Mouse (Mus musculus) forebrain, postnatal 0 days (tissue): ENCODE data around the gene Wdr11. TPM values are rescaled to one million over a fixed set of nuclear protein-coding genes. Genes with fewer than 3 reads are reported as not detected.

Source experiments
- ATAC-seq: fragments of 200-750 bp; cut with Nextera tagmentation; 2 replicates; pipeline ENCODE4 v1.8.0; 2017; ENCODE audit warnings: mild to moderate bottlenecking, moderate library complexity
- DNase-seq: peaks from one replicate; pipeline ENCODE4 v3.0.0-alpha.2; 2015
- H3K27ac ChIP-seq: fragments of 300-500 bp; sonication (generic); 2 replicates; pipeline ENCODE4 v1.5.1; 2014; ENCODE audit warnings: low read depth, mild to moderate bottlenecking, antibody characterized with exemption, low read length, moderate library complexity, mixed read lengths
- H3K27me3 ChIP-seq: fragments of 300-500 bp; sonication (generic); 2 replicates; pipeline ENCODE4 v1.6.1; 2014; ENCODE audit warnings: mild to moderate bottlenecking, low read length, mixed read lengths; ENCODE audit not compliant: insufficient read depth
- H3K36me3 ChIP-seq: fragments of 300-500 bp; sonication (generic); 2 replicates; pipeline ENCODE4 v1.6.1; 2014; ENCODE audit warnings: mild to moderate bottlenecking, moderate library complexity; ENCODE audit not compliant: insufficient read depth
- H3K4me1 ChIP-seq: fragments of 300-500 bp; sonication (generic); 2 replicates; pipeline ENCODE4 v1.6.1; 2014; ENCODE audit warnings: antibody characterized with exemption; ENCODE audit not compliant: insufficient read depth
- H3K4me2 ChIP-seq: fragments of 300-500 bp; sonication (generic); 2 replicates; pipeline ENCODE4 v1.6.1; 2014; ENCODE audit warnings: low read depth, mild to moderate bottlenecking, moderate library complexity
- H3K4me3 ChIP-seq: fragments of 300-500 bp; sonication (generic); 2 replicates; pipeline ENCODE4 v1.5.1; 2014; ENCODE audit warnings: low read depth, low read length, mixed read lengths
- H3K9ac ChIP-seq: fragments of 300-500 bp; sonication (generic); 2 replicates; pipeline ENCODE4 v1.6.1; 2014; ENCODE audit warnings: mild to moderate bottlenecking
- H3K9me3 ChIP-seq: fragments of 300-500 bp; sonication (generic); 2 replicates; pipeline ENCODE4 v1.6.1; 2016; ENCODE audit warnings: low read length
- CTCF ChIP-seq: sonication (generic); IDR thresholded peaks from 2 replicates; pipeline ENCODE4 v1.5.1; 2016; ENCODE audit warnings: antibody characterized with exemption, control low read depth, low read depth
- WGBS: fragments of 180-500 bp; shearing (Covaris S2); extraction: QIAGEN DNeasy Blood & Tissue Kit; methylation state at CpG from one replicate; pipeline ENCODE4 v1.1.7; 2014; 5-methylcytosine and 5-hydroxymethylcytosine counted together
- polyA plus RNA-seq: library from polyadenylated mRNA; unstranded; fragments of >200 nt; fragmentation: Nextera tagmentation; extraction: Ambion mirVana; gene quantifications from 2 replicates; pipeline ENCODE4 v1.2.1, GENCODE M21; 2015
- total RNA-seq: library from RNA; depleted of rRNA; stranded (reverse); fragments of >200 nt; gene quantifications from 2 replicates; pipeline ENCODE4 v1.2.3, GENCODE M21; 2014

The Wdr11 gene
- total and polyA plus RNA-seq, 2 experiments from 2014 or later: 29.5 to 42.6 TPM

DNA sequence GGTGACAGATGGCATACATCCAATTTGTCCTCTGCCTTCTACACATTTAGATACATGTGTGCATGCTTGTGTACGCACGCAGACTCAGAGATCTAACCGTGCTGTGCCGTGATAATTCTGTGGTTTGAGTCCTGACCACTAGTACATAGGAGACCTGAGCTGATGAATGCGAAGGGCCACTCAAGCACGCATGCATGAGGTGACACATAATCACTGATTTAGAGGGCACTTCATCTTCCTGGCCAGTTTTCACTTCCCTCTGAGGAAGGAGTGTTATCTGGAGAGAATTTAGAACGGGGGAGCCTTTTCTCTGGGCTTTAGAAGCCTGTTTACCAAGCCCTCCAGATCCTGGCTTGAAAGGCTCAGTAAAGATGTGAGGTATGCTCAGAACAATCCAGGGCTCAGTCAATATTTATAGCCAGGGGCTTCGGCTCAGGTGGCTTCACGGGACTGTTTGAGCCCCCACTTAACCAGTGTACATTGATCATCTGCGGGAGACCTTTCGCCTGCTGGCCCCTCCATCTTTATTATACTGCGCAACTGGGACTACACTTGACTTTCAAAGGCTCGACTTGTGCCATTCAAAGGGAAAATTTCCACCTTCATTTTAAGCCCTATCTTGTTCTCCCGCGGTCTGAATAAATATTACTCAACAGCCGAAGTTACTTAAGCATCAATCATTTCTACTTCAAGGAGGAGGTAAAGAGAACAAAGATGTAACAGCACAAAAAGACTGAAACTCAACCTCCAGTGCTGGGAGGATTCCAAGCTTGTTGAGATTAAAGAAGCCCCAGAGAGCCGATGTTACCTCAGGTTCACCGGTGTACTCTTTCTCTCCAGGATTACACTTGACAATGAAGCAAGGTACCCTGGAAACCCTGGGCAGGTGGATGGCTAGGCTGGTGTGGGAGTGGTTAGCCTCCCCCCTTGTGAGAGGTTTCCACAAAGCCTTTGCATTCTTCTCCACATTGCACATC lies 80.3 kb downstream of the Wdr11 start:
- 0 out of 2 replicates have a peak, but pooled peaks cover 3% of the 10 kb centered on the region for H3K27me3 ChIP-seq
- TF ChIP-seq CTCF: no peak
- WGBS: 82% methylated on average over 18 of the region's 18 CpGs
- DNase-seq (no peak), ATAC-seq (no peak)
- H3K4me2 ChIP-seq: no peak overlapping the region
- no peaks in the 10 kb centered on the region for H3K9me3 ChIP-seq
- no peak overlapping the region for H3K9ac ChIP-seq
- no peak overlapping the region for H3K4me3 ChIP-seq
- H3K27ac ChIP-seq: no peak overlapping the region
- H3K4me1 ChIP-seq: no peaks in the 10 kb centered on the region
- no peaks in the 10 kb centered on the region for H3K36me3 ChIP-seq

DNA sequence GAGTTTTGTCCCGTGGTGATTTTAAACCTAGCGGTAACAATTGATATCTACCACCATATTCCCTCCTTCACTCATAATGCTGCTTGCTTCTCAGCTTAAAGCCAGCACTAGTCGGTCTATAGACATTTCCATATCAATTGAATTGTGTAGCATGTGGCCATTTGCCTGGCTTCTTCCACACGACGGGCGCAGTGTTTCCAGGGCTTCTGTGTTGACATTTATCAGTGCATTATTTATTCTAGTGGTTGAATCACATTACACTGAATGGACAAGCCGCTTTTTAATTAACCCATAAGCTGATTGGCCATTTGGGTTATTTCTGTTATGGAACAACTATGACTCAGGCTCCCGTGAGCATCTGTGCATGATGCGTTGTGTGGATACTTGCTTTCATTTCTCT lies 82.1 kb downstream of the Wdr11 start:
- no peak overlapping the region for H3K4me3 ChIP-seq
- no peaks in the 10 kb centered on the region for H3K9me3 ChIP-seq
- 0 out of 2 replicates have a peak, but pooled peaks cover 3% of the 10 kb centered on the region for H3K27me3 ChIP-seq
- DNase-seq (no peak), ATAC-seq (no peak)
- no peak for TF ChIP-seq CTCF
- H3K4me2 ChIP-seq: no peak overlapping the region
- no peak overlapping the region for H3K9ac ChIP-seq
- H3K27ac ChIP-seq: no peak overlapping the region
- H3K36me3 ChIP-seq: no peaks in the 10 kb centered on the region
- H3K4me1 ChIP-seq: no peaks in the 10 kb centered on the region
- 15% methylated on average over 9 of the region's 9 CpGs for WGBS

DNA sequence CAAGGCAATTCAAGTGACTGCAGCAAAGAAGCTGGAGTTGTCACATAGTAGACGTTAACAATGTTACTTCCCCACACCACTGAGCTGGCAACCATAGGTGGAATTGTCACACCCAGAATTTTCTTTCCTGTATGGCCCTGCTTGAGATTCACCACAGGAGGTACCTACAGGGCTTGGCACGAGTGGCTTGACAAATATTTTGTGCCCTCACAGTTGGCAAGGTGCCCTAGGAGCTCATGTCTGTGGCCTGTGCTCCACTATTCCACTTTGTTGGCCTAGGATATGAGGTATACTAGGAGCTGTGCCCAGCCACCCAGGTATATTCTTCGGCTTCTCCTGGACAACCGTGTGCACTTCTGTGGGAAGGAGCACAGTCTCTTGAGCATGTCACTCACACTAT lies 82.9 kb downstream of the Wdr11 start:
- H3K4me1 ChIP-seq: no peaks in the 10 kb centered on the region
- H3K9me3 ChIP-seq: no peaks in the 10 kb centered on the region
- H3K4me2 ChIP-seq: no peak overlapping the region
- no peak overlapping the region for H3K4me3 ChIP-seq
- ATAC-seq (no peak), DNase-seq (no peak)
- H3K27me3 ChIP-seq: 0 out of 2 replicates have a peak, but pooled peaks cover 3% of the 10 kb centered on the region
- H3K27ac ChIP-seq: no peak overlapping the region
- H3K36me3 ChIP-seq: no peaks in the 10 kb centered on the region
- 66% methylated on average over 4 of the region's 4 CpGs for WGBS
- TF ChIP-seq CTCF: no peak
- H3K9ac ChIP-seq: no peak overlapping the region

DNA sequence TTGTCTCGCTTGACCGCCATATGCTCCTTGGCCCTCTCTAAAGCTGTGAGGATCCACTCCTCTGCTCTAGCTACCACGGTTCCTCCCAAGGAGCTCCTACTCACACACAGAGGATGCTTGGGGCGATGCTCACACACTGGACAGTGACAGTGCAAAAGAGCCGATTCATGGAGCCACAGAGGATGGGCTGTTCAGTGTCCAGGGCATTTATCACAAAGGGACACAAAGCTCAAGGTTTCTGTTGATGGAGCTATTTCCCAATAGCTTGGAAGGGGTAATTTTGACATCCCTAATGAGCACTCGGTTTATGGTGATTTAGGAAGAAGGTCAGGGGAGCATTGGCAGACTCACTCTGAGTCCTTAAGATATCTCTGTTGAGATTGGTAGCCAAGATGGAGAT lies 84.2 kb downstream of the Wdr11 start:
- DNase-seq (no peak), ATAC-seq (no peak)
- no peaks in the 10 kb centered on the region for H3K4me1 ChIP-seq
- H3K27me3 ChIP-seq: 0 out of 2 replicates have a peak, but pooled peaks cover 3% of the 10 kb centered on the region
- H3K36me3 ChIP-seq: no peaks in the 10 kb centered on the region
- H3K9ac ChIP-seq: no peak overlapping the region
- H3K4me3 ChIP-seq: no peak overlapping the region
- 95% methylated on average over 6 of the region's 6 CpGs for WGBS
- H3K4me2 ChIP-seq: no peak overlapping the region
- no peak for TF ChIP-seq CTCF
- H3K9me3 ChIP-seq: no peaks in the 10 kb centered on the region
- no peak overlapping the region for H3K27ac ChIP-seq

DNA sequence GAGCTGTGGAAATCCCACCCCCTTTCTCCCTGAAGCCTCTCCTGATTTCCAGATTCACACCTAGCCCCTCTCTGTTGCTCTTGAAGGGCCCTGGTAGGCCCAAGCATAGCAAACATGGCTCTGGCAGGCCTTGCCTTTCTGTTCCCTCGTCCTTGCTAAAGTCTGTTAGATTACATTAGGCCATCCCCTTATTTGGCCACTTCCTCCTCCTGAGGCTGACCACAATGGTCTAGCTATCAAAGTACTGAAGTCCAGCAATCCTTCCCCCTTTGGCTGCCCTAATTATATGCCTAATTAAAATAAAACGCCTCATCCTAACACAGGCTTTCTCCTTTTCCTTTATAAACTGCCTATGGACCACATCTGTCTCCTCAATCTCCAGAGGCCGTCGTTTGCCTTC lies 85.5 kb downstream of the Wdr11 start:
- ATAC-seq (no peak), DNase-seq (no peak)
- TF ChIP-seq CTCF: no peak
- Histone ChIP-seq H3K27me3 (no peaks in the 10 kb centered on the region; the same call in 1 of the 2 replicates), H3K9me3 (no peaks in the 10 kb centered on the region), H3K4me3 (no peak overlapping the region), H3K36me3 (no peaks in the 10 kb centered on the region), H3K9ac (no peak overlapping the region), H3K4me2 (no peak overlapping the region), H3K4me1 (no peaks in the 10 kb centered on the region), H3K27ac (no peak overlapping the region)
- WGBS: 57% methylated on average over 4 of the region's 4 CpGs

DNA sequence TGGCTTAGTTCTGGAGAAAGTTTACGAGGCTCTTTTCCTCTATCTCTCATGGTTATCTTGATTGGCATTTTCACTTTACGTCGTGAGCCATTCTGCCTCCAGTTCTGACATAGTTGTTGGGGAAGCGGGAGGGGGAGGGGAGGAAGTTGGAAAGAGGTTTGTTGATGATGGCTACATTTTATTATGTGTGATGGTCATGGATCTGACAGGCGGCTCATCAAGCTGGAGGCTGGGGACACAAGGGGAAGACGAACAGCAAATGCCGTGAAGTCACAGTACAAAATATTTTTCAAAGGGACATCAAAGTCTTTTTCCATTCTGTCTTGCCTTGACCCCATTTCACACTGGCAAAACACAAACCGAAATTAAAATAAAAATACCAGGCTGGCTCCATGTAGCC lies 86.8 kb downstream of the Wdr11 start:
- H3K4me3 ChIP-seq: no peak overlapping the region
- H3K9ac ChIP-seq: no peak overlapping the region
- WGBS: 72% methylated on average over 8 of the region's 8 CpGs
- H3K4me1 ChIP-seq: no peaks in the 10 kb centered on the region
- DNase-seq (no peak), ATAC-seq (no peak)
- no peaks in the 10 kb centered on the region for H3K36me3 ChIP-seq
- no peak overlapping the region for H3K27ac ChIP-seq
- no peak for TF ChIP-seq CTCF
- H3K4me2 ChIP-seq: no peak overlapping the region
- no peaks in the 10 kb centered on the region for H3K9me3 ChIP-seq
- no peaks in the 10 kb centered on the region; the same call in 1 of the 2 replicates for H3K27me3 ChIP-seq

DNA sequence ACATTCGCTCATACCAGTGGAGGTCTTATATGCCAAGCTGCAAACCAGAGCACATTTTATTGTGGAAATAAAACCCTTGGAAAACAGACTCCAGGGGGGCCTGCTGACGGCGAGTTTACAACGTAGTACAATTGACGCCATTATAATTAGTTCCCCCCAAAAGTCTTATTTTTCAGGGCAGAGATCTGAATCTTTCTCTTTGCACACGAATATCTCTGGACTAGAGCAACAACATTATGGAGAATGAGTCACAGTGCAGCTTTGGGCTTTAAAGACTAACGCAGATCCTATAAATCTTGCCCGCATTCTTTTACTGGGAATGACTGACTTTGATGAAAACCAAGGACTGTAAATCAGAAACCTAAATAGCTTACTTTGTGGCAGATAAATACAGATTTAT lies 87.3 kb downstream of the Wdr11 start:
- no peaks in the 10 kb centered on the region for H3K9me3 ChIP-seq
- no peak overlapping the region for H3K4me3 ChIP-seq
- H3K27ac ChIP-seq: no peak overlapping the region
- 46% methylated on average over 8 of the region's 8 CpGs for WGBS
- no peak for DNase-seq
- H3K4me2 ChIP-seq: no peak overlapping the region
- no peaks in the 10 kb centered on the region for H3K4me1 ChIP-seq
- no peak for ATAC-seq
- H3K36me3 ChIP-seq: no peaks in the 10 kb centered on the region
- no peak for TF ChIP-seq CTCF
- H3K9ac ChIP-seq: no peak overlapping the region
- H3K27me3 ChIP-seq: no peaks in the 10 kb centered on the region; the same call in 1 of the 2 replicates
